In the genomic region with DNA sequence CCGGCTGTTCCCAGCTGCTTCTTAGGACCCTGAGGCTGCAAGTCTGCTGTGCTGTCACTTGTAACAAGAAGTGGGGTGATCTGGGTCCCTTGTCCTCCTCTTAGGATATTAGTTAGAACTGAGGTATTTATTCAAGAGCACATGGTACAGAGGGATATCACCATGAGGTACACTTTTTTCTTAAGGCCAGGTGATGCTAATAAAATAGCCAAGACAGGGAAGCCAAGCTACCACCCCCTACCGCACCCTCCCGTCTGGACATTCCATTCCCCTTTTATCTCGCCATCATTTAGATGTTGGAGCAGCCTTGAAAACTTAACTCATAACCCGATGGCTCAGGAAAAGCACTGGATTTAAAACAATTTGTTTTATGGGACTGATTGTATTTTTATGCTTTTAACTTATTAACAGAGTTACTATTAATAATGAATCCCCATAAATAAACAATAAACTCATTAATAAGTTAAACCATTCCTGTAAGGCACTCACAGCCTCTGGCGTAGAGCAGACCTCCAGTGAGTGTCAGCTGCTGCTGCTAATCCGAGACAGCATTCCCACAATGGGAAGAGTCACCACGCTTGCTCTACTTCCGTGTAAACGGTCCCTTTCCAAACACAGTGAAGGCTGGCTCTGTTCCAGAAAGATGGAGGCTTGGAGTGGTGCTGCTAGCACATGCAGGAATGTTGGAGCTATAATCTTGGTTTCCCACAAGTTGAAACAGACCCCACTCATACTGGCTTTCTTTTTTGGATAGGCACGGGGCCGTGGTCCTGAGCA, we compare ENCODE assay signal across 10 mouse cellular contexts.
DNase-seq lines count a peak whose midpoint lies in the region; ATAC-seq and TF ChIP-seq lines count a peak whose summit lies in the region.
"Had no signal": no experiment of that assay in that cellular context is flagged by ENCODE, and none has a peak within 500 bp of the region (broad histone marks: within the 10 kb centered on the region; RNA-seq: fewer than 3 reads in every experiment).

No protein-coding gene starts in this region.

- no peak for TF ChIP-seq POLR2A in myocyte (IDR thresholded peaks at IDR 0.05; ENCODE audit: insufficient read length, low read depth)

- no peaks in the 10 kb centered on the region for H3K36me3 ChIP-seq in forebrain, embryonic 14.5 days (ENCODE audit: control insufficient read depth, insufficient read depth, low read length)
- H3K36me3 ChIP-seq in forebrain, embryonic 16.5 days (ENCODE audit: control insufficient read depth, insufficient read depth), result no peaks in the 10 kb centered on the region
- H3K36me3 ChIP-seq in kidney, embryonic 16.5 days (ENCODE audit: insufficient read depth, low read length), result peaks cover 27% of the 10 kb centered on the region
- 0 out of 2 replicates have a peak, but pooled peaks cover 3% of the 10 kb centered on the region for H3K36me3 ChIP-seq in intestine, embryonic 16.5 days (ENCODE audit: control insufficient read depth, insufficient read depth, low read length)
- H3K36me3 ChIP-seq in myocyte (ENCODE audit: control insufficient read depth, insufficient read depth), result peaks cover 11% of the 10 kb centered on the region
- H3K36me3 ChIP-seq: midbrain, embryonic 12.5 days had no signal

- no peak overlapping the region for H3K4me2 ChIP-seq in forebrain, embryonic 14.5 days (ENCODE audit: low read length)
- H3K4me2 ChIP-seq in forebrain, embryonic 16.5 days (ENCODE audit: low read length), result no peak overlapping the region
- no peak overlapping the region for H3K4me2 ChIP-seq in kidney, embryonic 16.5 days (replicated peaks; ENCODE audit: low read depth, low read length)
- no peak overlapping the region for H3K4me2 ChIP-seq in intestine, embryonic 16.5 days (ENCODE audit: low read depth, low read length)
- H3K4me2 ChIP-seq in myocyte (ENCODE audit: low read depth), result no peak overlapping the region
- H3K4me2 ChIP-seq: midbrain, embryonic 12.5 days had no signal

- no peaks in the 10 kb centered on the region for H3K79me2 ChIP-seq in myocyte (ENCODE audit: control insufficient read depth, insufficient read depth)

- no peak overlapping the region for H3ac ChIP-seq in myocyte (ENCODE audit: control insufficient read depth, insufficient read length)

- DNase-seq in forebrain, embryonic 14.5 days (ENCODE audit: low spot score), result peak; percentile 55
- no peak for DNase-seq in kidney, adult 18-20 months
- DNase-seq in spleen, postnatal 14 days (ENCODE audit: low spot score in 2 of 2), result no peak
- no peak for DNase-seq in frontal cortex, postnatal 25 days (ENCODE audit: low spot score in 2 of 2)
- DNase-seq: right cerebral cortex, adult 18-20 months had no signal

- H3K9ac ChIP-seq in forebrain, embryonic 14.5 days (ENCODE audit: low read length), result no peak overlapping the region
- H3K9ac ChIP-seq in forebrain, embryonic 16.5 days (replicated peaks; ENCODE audit: low read depth, low read length), result no peak overlapping the region
- H3K9ac ChIP-seq in kidney, embryonic 16.5 days (replicated peaks; ENCODE audit: low read length), result no peak overlapping the region
- no peak overlapping the region for H3K9ac ChIP-seq in intestine, embryonic 16.5 days (ENCODE audit: low read depth, low read length)
- H3K9ac ChIP-seq: midbrain, embryonic 12.5 days had no signal

- no peak overlapping the region for H3K27ac ChIP-seq in forebrain, embryonic 14.5 days (ENCODE audit: low read depth, low read length)
- H3K27ac ChIP-seq in forebrain, embryonic 16.5 days (ENCODE audit: low read length), result no peak overlapping the region
- peak overlapping the region; percentile 88 for H3K27ac ChIP-seq in kidney, embryonic 16.5 days (ENCODE audit: low read length)
- H3K27ac ChIP-seq in intestine, embryonic 16.5 days (ENCODE audit: low read length), result 0 out of 2 replicates have a peak overlapping the region, but pooled peaks have one; percentile 9
- H3K27ac ChIP-seq: midbrain, embryonic 12.5 days had no signal

- no peaks in the 10 kb centered on the region for H3K27me3 ChIP-seq in forebrain, embryonic 14.5 days (replicated peaks; ENCODE audit: control insufficient read depth, insufficient read depth, low read length)
- no peaks in the 10 kb centered on the region for H3K27me3 ChIP-seq in forebrain, embryonic 16.5 days (replicated peaks; ENCODE audit: control insufficient read depth, insufficient read depth, low read length)
- H3K27me3 ChIP-seq in kidney, embryonic 16.5 days (ENCODE audit: insufficient read depth, low read length), result no peaks in the 10 kb centered on the region
- no peaks in the 10 kb centered on the region for H3K27me3 ChIP-seq in intestine, embryonic 16.5 days (replicated peaks; ENCODE audit: control insufficient read depth, insufficient read depth, low read length)
- H3K27me3 ChIP-seq in myocyte (ENCODE audit: control insufficient read depth, insufficient read depth, insufficient read length), result no peaks in the 10 kb centered on the region
- H3K27me3 ChIP-seq: midbrain, embryonic 12.5 days had no signal

- WGBS in forebrain, embryonic 14.5 days, result 74% methylated on average over 12 of the region's 12 CpGs
- WGBS in forebrain, embryonic 16.5 days, result 66% methylated on average over 12 of the region's 12 CpGs
- WGBS in kidney, embryonic 16.5 days, result 58% methylated on average over 12 of the region's 12 CpGs
- WGBS in intestine, embryonic 16.5 days, result 44% methylated on average over 12 of the region's 12 CpGs

- H3K4me3 ChIP-seq in forebrain, embryonic 14.5 days (ENCODE audit: low read depth, low read length), result no peak overlapping the region
- H3K4me3 ChIP-seq in forebrain, embryonic 16.5 days (replicated peaks; ENCODE audit: low read length), result no peak overlapping the region
- no peak overlapping the region for H3K4me3 ChIP-seq in kidney, embryonic 16.5 days (ENCODE audit: low read length)
- no peak overlapping the region for H3K4me3 ChIP-seq in intestine, embryonic 16.5 days (ENCODE audit: low read length)
- H3K4me3 ChIP-seq in myocyte, result no peak overlapping the region
- H3K4me3 ChIP-seq: midbrain, embryonic 12.5 days had no signal

- no peaks in the 10 kb centered on the region for H3K9me3 ChIP-seq in forebrain, embryonic 14.5 days (replicated peaks; ENCODE audit: control insufficient read depth, low read length)
- H3K9me3 ChIP-seq in forebrain, embryonic 16.5 days (ENCODE audit: control insufficient read depth, low read length), result no peaks in the 10 kb centered on the region
- H3K9me3 ChIP-seq in kidney, embryonic 16.5 days (ENCODE audit: low read length), result no peaks in the 10 kb centered on the region
- H3K9me3 ChIP-seq in intestine, embryonic 16.5 days (ENCODE audit: control insufficient read depth, low read length), result no peaks in the 10 kb centered on the region
- H3K9me3 ChIP-seq: midbrain, embryonic 12.5 days had no signal

- peak; percentile 61; the same call in 1 of the 2 replicates for ATAC-seq in forebrain, embryonic 14.5 days
- no peak for ATAC-seq in forebrain, embryonic 16.5 days
- ATAC-seq in kidney, embryonic 16.5 days (ENCODE audit: low FRiP score, low TSS enrichment), result no peak
- ATAC-seq in intestine, embryonic 16.5 days, result peak; percentile 60; the same call in 1 of the 2 replicates

- H3K4me1 ChIP-seq in forebrain, embryonic 14.5 days (ENCODE audit: control insufficient read depth, insufficient read depth, low read length), result no peaks in the 10 kb centered on the region
- no peaks in the 10 kb centered on the region for H3K4me1 ChIP-seq in forebrain, embryonic 16.5 days (replicated peaks; ENCODE audit: control insufficient read depth, insufficient read depth, low read length)
- H3K4me1 ChIP-seq in kidney, embryonic 16.5 days (ENCODE audit: insufficient read depth, low read length), result peaks cover 48% of the 10 kb centered on the region
- H3K4me1 ChIP-seq in intestine, embryonic 16.5 days (ENCODE audit: control insufficient read depth, insufficient read depth, low read length), result peaks cover 13% of the 10 kb centered on the region

TF ChIP-seq in myocyte, 11 proteins besides CTCF, POLR2A, EP300 and RAD21:
- TF ChIP-seq CEBPB (IDR thresholded peaks at IDR 0.05; ENCODE audit: insufficient read depth, poor library complexity, severe bottlenecking) (no peak), SRF (IDR thresholded peaks at IDR 0.05; ENCODE audit: control insufficient read depth, insufficient read length, low read depth) (no peak), TCF12 (IDR thresholded peaks at IDR 0.05; ENCODE audit: insufficient read depth, poor library complexity, severe bottlenecking) (no peak), E2F4 (IDR thresholded peaks at IDR 0.05; ENCODE audit: insufficient read depth) (no peak), USF1 (IDR thresholded peaks at IDR 0.05; ENCODE audit: low read depth) (no peak), POLR2AphosphoS2 (IDR thresholded peaks at IDR 0.05; ENCODE audit: insufficient read length, low read depth) (no peak), MYOD1 (IDR thresholded peaks at IDR 0.05; ENCODE audit: control insufficient read depth in 1 of 3, insufficient read length in 2 of 3, low read depth in 2 of 3) (peak in 2 of 3 experiments; percentile 74 to 78), MAX (IDR thresholded peaks at IDR 0.05; ENCODE audit: low read depth) (no peak), MYOG (IDR thresholded peaks at IDR 0.05; ENCODE audit: control insufficient read depth in 1 of 3, insufficient read depth in 1 of 3, insufficient read length in 2 of 3, low read depth in 2 of 3) (peak in 1 of 3 experiments; percentile 48)

Comparison
In these comparisons a context has a peak if more than half of its experiments do, and no peak if none do; other contexts are left out.
1. ATAC-seq: peak in forebrain, embryonic 14.5 days (single experiment) and intestine, embryonic 16.5 days (single experiment); none in forebrain, embryonic 16.5 days (single experiment) and kidney, embryonic 16.5 days (single experiment).
2. H3K27ac ChIP-seq: peak in kidney, embryonic 16.5 days (single experiment) and intestine, embryonic 16.5 days (single experiment); none in forebrain, embryonic 14.5 days (single experiment) and forebrain, embryonic 16.5 days (single experiment).